Mouse (Mus musculus) layer of hippocampus, adult 9-10 months (tissue): ENCODE results near the gene Pld5.

ENCODE experiments used
- DNase-seq: peaks from one replicate; pipeline ENCODE4 v3.0.0; 2022; ENCODE audit warnings: low spot score

Pld5 gene

GRCm38 (mm10) chr1:176167784-176168183, 107.3 kb downstream of the Pld5 start:
- DNase-seq: no peak

DNA sequence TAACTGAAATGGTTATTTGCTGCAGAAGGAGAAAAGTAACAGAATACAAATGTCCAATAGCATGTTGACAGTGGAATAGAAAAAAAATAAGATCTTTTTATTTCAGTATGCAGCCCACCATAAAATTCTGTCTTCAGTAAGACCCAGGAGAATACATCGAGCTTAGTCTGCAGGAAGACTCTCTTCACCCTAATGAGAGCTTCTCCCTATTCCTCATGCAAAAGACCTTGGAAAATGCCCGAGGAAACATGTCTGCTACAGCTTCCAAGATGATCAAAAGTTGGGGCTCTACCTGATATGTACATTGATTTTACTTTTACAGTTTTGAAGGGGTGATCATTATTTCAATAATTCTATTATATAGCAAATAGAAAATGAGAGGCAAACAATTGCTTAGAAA, 108.0 kb downstream of the Pld5 start:
- no peak for DNase-seq

DNA sequence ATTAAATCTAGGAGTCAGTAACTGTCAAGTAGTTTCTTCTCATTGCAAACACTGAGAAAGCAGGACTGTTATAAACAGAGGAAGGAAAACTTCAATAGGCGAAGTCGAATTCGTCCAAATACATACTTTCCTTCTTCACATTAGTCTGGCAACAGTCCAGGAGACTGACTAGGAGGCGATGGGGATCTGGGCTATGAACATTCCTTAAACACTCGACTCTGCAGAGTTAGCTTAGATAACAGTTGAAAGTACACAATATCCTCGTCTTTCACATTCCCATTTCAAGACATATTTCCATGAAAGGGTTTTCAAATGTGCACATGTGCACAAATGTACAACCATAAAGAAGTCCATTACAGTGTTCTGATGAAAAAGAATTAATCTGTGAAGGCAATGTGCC, 129.8 kb downstream of the Pld5 start:
- DNase-seq: no peak

DNA sequence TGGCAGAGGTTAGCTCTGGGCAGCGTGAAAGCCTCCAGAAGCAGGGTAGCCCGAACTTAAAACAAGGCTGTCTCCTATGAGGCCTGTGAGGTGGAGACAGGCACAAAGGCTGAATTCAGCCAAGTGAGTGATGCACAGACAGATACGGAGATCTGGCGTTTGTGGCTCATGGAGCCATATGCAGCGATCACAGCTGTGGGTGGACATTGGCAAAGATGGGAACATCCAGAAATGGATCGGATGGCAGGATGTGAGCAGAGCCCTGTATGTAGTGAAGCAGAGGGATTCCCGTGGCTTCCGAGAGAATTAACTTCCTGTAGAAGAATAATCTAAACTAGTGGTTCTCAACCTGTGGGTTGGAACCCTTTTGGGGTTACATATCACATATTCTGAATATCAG, 140.7 kb downstream of the Pld5 start:
- no peak for DNase-seq

- DNase-seq: no peak
These were observed 149.3 kb downstream of the Pld5 start for GRCm38 (mm10) chr1:176125771-176126170.

DNA sequence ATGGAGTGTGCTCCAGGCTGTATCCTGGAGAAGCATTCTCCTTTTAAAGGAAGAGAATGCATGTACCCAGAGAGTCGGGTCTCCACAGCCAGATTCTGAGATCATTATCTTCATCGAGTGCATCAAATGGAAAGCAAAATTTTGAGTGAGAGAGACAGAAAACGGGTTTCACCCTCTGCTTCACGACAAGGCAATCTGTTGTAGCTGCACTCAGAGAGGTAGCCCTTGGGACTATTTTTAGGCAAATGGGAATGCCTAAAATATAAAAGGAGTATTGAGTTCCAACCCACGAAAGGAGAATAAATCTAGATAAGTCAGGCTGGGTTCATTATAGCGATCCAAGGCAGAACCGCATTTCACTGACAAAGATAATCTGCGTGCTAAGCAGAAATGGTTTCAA, 150.7 kb downstream of the Pld5 start:
- DNase-seq: no peak

DNA sequence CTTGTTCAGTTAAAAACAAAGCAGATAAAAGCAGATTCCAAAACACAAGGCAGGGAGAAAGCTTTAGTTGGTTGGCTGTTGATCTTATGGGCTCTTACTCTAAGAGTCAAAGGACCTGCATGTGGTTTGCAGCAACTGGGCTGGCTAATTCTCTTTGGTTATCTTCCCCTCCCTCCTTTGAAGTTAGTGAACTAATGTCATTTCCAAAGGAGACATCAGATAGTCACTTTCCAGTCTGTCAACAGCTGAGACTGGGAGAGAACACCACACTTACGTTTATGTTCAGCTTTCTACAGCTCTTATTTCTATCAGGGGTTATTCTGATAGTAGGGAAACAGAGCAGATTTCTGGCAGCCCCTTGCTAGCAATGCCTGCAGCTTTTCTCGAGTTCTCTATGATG, 151.3 kb downstream of the Pld5 start:
- no peak for DNase-seq

GRCm38 (mm10) chr1:176115604-176116003, 159.5 kb downstream of the Pld5 start:
- no peak for DNase-seq

GRCm38 (mm10) chr1:176098685-176099320, 176.3 kb downstream of the Pld5 start:
- no peak for DNase-seq

GRCm38 (mm10) chr1:176092119-176092518, 183.0 kb downstream of the Pld5 start:
- no peak for DNase-seq

DNA sequence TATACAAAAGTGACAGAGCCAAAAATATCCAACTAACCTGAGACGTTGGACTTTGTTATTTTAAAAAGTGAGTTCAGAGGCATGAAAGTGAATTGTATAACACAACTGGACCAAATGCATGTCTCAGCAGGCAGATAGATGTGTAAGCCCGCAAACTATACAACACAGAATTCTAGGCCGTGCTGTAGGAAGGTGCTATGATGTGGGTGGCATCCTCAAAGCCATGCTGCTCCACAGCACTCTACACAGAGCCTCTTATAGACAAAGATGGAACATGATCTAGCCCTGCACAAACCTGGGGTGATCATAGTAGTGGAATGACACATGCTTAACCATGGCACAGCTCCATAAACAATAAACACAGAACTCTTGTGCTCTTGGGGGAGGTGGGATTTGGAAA, 185.7 kb downstream of the Pld5 start:
- DNase-seq: no peak

- no peak for DNase-seq
These were observed 189.0 kb downstream of the Pld5 start for GRCm38 (mm10) chr1:176085952-176086648.

GRCm38 (mm10) chr1:176082306-176082705, 192.8 kb downstream of the Pld5 start:
- no peak for DNase-seq

- DNase-seq: no peak
These were observed 194.1 kb downstream of the Pld5 start for GRCm38 (mm10) chr1:176080969-176081368.

GRCm38 (mm10) chr1:176078410-176078809, 196.7 kb downstream of the Pld5 start:
- DNase-seq: no peak

- no peak for DNase-seq
These were observed 198.3 kb downstream of the Pld5 start for GRCm38 (mm10) chr1:176076799-176077198.

GRCm38 (mm10) chr1:176075810-176076209, 199.3 kb downstream of the Pld5 start:
- DNase-seq: no peak

DNA sequence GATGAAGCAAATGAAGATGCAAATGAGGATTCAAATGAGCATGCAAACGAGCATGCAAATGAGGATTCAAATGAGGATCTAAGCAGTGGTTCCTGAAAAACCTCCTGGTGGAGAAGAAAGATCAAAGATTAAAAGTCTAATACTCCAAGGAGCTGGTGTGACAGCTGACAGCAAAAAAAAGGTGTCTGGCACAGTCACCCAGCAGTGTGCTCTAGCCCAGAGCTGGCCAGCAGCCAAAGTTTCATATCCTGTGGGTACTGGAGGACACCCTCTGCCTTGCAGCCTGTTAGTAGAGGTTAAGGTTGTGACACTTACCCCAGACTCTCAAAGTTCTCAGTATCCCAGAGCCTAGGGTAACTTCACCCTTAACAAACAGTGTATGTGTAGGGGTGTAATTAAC, 199.7 kb downstream of the Pld5 start:
- no peak for DNase-seq

DNA sequence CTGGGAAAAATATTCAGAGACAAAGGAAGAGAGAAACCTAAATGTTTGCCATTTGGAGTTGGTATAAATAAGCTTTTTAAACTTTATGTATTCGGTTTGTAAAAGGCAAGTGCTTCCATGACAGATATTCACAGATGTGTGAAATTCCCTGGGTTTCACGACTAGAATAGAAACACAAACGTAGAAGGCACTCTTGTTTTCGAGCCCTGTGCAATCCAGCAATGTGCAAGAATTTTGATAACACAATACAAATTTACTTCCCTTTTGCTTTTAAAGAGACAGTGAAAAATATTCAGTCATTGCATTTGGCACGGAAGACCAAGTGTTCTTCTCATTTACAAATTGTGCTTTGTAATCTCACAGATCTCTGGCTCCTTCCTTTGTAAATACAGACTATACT, 200.6 kb downstream of the Pld5 start:
- DNase-seq: no peak

GRCm38 (mm10) chr1:176065281-176065680, 209.8 kb downstream of the Pld5 start:
- DNase-seq: no peak

- no peak for DNase-seq
These were observed 210.6 kb downstream of the Pld5 start for GRCm38 (mm10) chr1:176064471-176064870.

DNA sequence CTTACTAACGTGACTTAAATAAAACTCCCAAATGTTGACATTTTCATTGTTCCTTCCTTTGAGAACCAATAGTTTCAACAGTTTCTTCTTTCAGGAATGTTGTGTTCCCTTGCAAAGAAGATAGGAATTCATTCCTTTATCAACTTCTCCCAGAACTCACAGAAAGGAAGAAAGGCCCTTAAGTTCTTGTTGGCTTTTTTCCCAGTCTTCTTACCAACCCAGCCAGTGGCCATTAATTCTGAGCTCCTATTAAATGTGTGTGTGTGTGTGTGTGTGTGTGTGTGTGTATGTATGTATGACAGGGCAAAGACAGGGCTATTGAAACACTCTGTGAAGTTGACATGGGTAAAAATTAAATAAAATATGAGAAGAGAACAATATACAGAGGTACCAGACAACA, 221.5 kb downstream of the Pld5 start:
- no peak for DNase-seq

DNA sequence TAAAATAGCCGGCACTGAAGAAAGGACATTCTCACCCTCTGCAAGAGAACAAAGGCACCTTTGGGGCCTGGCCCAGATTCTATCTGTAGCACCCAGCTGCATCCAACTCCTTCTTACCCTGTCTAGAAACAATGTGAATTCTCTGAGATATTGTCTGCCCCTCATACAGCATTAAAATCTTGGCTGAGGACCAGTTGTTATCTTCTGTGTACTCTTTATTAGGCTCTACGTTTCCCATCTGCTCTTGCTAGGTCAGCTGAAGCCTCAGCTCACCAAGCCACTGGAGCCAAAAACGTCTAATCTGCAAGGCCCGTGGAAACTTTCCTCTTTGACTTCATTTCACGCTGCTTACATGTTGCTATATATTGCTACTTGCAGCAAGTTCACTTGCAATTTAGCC, 228.1 kb downstream of the Pld5 start:
- no peak for DNase-seq

DNA sequence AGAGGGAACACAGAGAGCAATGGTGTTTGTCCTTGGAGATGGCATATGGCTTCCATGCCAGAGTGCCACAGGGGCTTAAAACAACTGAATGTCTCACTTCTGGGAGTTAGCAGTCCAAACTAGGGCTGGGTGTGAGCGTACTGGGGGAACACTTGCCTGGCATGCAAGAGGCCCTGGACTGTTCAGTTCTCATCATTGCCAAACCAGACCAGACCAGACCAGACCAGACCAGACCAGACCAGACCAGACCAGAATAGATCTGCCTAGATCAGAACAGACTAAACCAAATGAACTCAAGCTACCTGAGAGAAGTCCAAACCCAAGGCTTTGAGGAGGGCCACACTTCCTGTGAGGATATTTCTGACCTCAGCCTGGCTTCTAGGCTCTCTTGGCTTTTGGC, 228.7 kb downstream of the Pld5 start:
- no peak for DNase-seq
